Mouse (Mus musculus) neural tube, embryonic 14.5 days (tissue): ENCODE results near the gene Tmem254c. TPM values are rescaled to one million over a fixed set of nuclear protein-coding genes. Genes with fewer than 3 reads are reported as not detected.

Source experiments
- polyA plus RNA-seq: library from polyadenylated mRNA; unstranded; fragments of >200 nt; fragmentation: Nextera tagmentation; extraction: Ambion mirVana; gene quantifications from 2 replicates; pipeline ENCODE4 v1.2.1, GENCODE M21; 2014

Gene Tmem254c
- polyA plus RNA-seq, 1 experiment from 2014 or later: 17.4 TPM

Other genes with a start within 250 kb of the Tmem254c start
- gene Anxa11, start 225.2 kb downstream of the Tmem254c start, polyA plus RNA-seq: 0.91 and 1.7 TPM in 2 replicates
- not detected in 2 replicates for gene Plac9a, start 164.3 kb downstream of the Tmem254c start, polyA plus RNA-seq
- gene Tmem254a, start 139.7 kb downstream of the Tmem254c start, polyA plus RNA-seq: 4.8 and 9.1 TPM in 2 replicates
- not detected in 2 replicates for gene Cphx1, start 129.1 kb downstream of the Tmem254c start, polyA plus RNA-seq
- gene Duxbl1, start 88.8 kb downstream of the Tmem254c start, polyA plus RNA-seq: 1.7 and 3.3 TPM in 2 replicates
- 2.0 and 8.7 TPM in 2 replicates for gene Gm9780, start 24.6 kb downstream of the Tmem254c start, polyA plus RNA-seq
- gene Cphx2, start 14.2 kb upstream of the Tmem254c start, polyA plus RNA-seq: not detected in 2 replicates
- not detected in 2 replicates for gene Cphx3, start 14.9 kb upstream of the Tmem254c start, polyA plus RNA-seq
- gene Duxbl2, start 51.0 kb upstream of the Tmem254c start, polyA plus RNA-seq: 2.6 TPM in 1 of 2 replicates, not detected in the other
- gene Plac9b, start 115.1 kb upstream of the Tmem254c start, polyA plus RNA-seq: 0.46 and 3.0 TPM in 2 replicates
- 23.3 and 28.7 TPM in 2 replicates for gene Tmem254b, start 139.7 kb upstream of the Tmem254c start, polyA plus RNA-seq
- gene Duxbl3, start 190.6 kb upstream of the Tmem254c start, polyA plus RNA-seq: 1.4 and 4.8 TPM in 2 replicates